Mouse (Mus musculus) spleen, adult 2 months (tissue): Measurements from ENCODE around the gene Fam53a. TPM values are rescaled to one million over a fixed set of nuclear protein-coding genes. Genes with fewer than 3 reads are reported as not detected.

Experiments used
- DNase-seq, 2 experiments: peaks; one replicate each; pipeline versions ENCODE4 v3.0.0 to v3.0.0-alpha.2; 2012 to 2021; ENCODE audit warnings: low spot score in 2 of 2, low read depth in 1 of 2
- H3K27ac ChIP-seq: fragments of 200-500 bp; 2 replicates; pipeline ENCODE4 v1.5.1; 2012; ENCODE audit warnings: low read length, inconsistent platforms; ENCODE audit not compliant: insufficient read depth
- H3K27me3 ChIP-seq: fragments of 200-500 bp; 2 replicates; pipeline ENCODE4 v1.6.1; 2012; ENCODE audit warnings: mild to moderate bottlenecking, moderate library complexity, low read length, inconsistent platforms; ENCODE audit not compliant: control insufficient read depth, insufficient read depth
- H3K36me3 ChIP-seq: fragments of 200-500 bp; 2 replicates; pipeline ENCODE4 v1.6.1; 2012; ENCODE audit warnings: mild to moderate bottlenecking, low read length, inconsistent platforms; ENCODE audit not compliant: control insufficient read depth, insufficient read depth
- H3K4me1 ChIP-seq: fragments of 200-500 bp; 2 replicates; pipeline ENCODE4 v1.6.1; 2011; ENCODE audit warnings: inconsistent platforms; ENCODE audit not compliant: control insufficient read depth, insufficient read depth, insufficient read length
- H3K4me3 ChIP-seq: fragments of 200-500 bp; 2 replicates; pipeline ENCODE4 v1.5.1; 2011; ENCODE audit warnings: mild to moderate bottlenecking, inconsistent platforms; ENCODE audit not compliant: insufficient read depth, insufficient read length; ENCODE audit errors: extremely low read depth
- CTCF ChIP-seq: fragments of 200-500 bp; IDR thresholded peaks from 2 replicates; pipeline ENCODE4 v1.5.1; 2011; ENCODE audit warnings: mild to moderate bottlenecking, inconsistent platforms; ENCODE audit not compliant: insufficient read depth, insufficient read length, insufficient replicate concordance; ENCODE audit errors: extremely low read depth
- POLR2A ChIP-seq: fragments of 200-500 bp; IDR thresholded peaks from 2 replicates; pipeline ENCODE4 v1.6.1; 2011; ENCODE audit warnings: low read depth, low read length, inconsistent platforms
- WGBS: fragments of 180-500 bp; shearing (Covaris S2); methylation state at CpG from one replicate; pipeline ENCODE4 v1.1.7; 2018; 5-methylcytosine and 5-hydroxymethylcytosine counted together
- polyA plus RNA-seq: library from polyadenylated mRNA; depleted of rRNA; stranded (reverse); fragments of >200 nt; gene quantifications from 2 replicates; pipeline ENCODE4 v1.2.3, GENCODE M21; 2012

Fam53a gene
- polyA plus RNA-seq, 1 experiment = 29.2 TPM

GRCm38 (mm10) chr5:33635361-33635760, 5.9 kb upstream of the Fam53a start:
- no peak for DNase-seq
- Histone ChIP-seq H3K27ac (no peak overlapping the region), H3K4me1 (no peaks in the 10 kb centered on the region), H3K27me3 (no peaks in the 10 kb centered on the region), H3K4me3 (no peak overlapping the region), H3K36me3 (peaks cover 7% of the 10 kb centered on the region)
- 84% methylated on average over 3 of the region's 3 CpGs for WGBS
- TF ChIP-seq POLR2A (no peak), CTCF (no peak)

GRCm38 (mm10) chr5:33632526-33632925, 3.1 kb upstream of the Fam53a start:
- WGBS = 85% methylated on average over 1 of the region's 1 CpGs
- Histone ChIP-seq H3K36me3 (no peaks in the 10 kb centered on the region), H3K27me3 (no peaks in the 10 kb centered on the region), H3K27ac (no peak overlapping the region), H3K4me1 (peaks cover 7% of the 10 kb centered on the region), H3K4me3 (no peak overlapping the region)
- DNase-seq = no peak
- TF ChIP-seq POLR2A (no peak), CTCF (no peak)

- Histone ChIP-seq H3K4me3 (no peak overlapping the region), H3K27me3 (no peaks in the 10 kb centered on the region), H3K27ac (no peak overlapping the region), H3K36me3 (no peaks in the 10 kb centered on the region), H3K4me1 (peaks cover 7% of the 10 kb centered on the region)
- no peak for TF ChIP-seq CTCF
- TF ChIP-seq POLR2A = no peak
- WGBS = 50% methylated on average over 4 of the region's 4 CpGs
- no peak for DNase-seq
Observed at GRCm38 (mm10) chr5:33630615-33631014, 1.2 kb upstream of the Fam53a start.

GRCm38 (mm10) chr5:33630061-33630460, 626 bp upstream of the Fam53a start:
- Histone ChIP-seq H3K27ac (peak overlapping the region; percentile 51; the same call in 1 of the 2 replicates), H3K27me3 (no peaks in the 10 kb centered on the region), H3K36me3 (no peaks in the 10 kb centered on the region), H3K4me3 (peak overlapping the region; percentile 57), H3K4me1 (peaks cover 7% of the 10 kb centered on the region)
- WGBS = 1% methylated on average over 9 of the region's 9 CpGs
- TF ChIP-seq POLR2A = no peak
- TF ChIP-seq CTCF = no peak
- peak; percentile 11 to 26 for DNase-seq

- no peak for TF ChIP-seq POLR2A
- no peak for TF ChIP-seq CTCF
- peaks cover 7% of the 10 kb centered on the region for H3K4me1 ChIP-seq
- H3K4me3 ChIP-seq = peak overlapping the region; percentile 98
- no peaks in the 10 kb centered on the region for H3K36me3 ChIP-seq
- no peaks in the 10 kb centered on the region for H3K27me3 ChIP-seq
- H3K27ac ChIP-seq = peak overlapping the region; percentile 96
- peak; percentile 6 to 27 for DNase-seq
- WGBS = under 1% methylated on average over 24 of the region's 24 CpGs
Observed at GRCm38 (mm10) chr5:33628820-33629300, 575 bp downstream of the Fam53a start.

GRCm38 (mm10) chr5:33627968-33628367, 1.5 kb downstream of the Fam53a start:
- TF ChIP-seq CTCF (no peak), POLR2A (no peak)
- Histone ChIP-seq H3K27ac (no peak overlapping the region), H3K27me3 (no peaks in the 10 kb centered on the region), H3K4me1 (peaks cover 7% of the 10 kb centered on the region), H3K4me3 (peak overlapping the region; percentile 12; the same call in 1 of the 2 replicates), H3K36me3 (no peaks in the 10 kb centered on the region)
- 25% methylated on average over 4 of the region's 4 CpGs for WGBS
- DNase-seq = no peak

DNA sequence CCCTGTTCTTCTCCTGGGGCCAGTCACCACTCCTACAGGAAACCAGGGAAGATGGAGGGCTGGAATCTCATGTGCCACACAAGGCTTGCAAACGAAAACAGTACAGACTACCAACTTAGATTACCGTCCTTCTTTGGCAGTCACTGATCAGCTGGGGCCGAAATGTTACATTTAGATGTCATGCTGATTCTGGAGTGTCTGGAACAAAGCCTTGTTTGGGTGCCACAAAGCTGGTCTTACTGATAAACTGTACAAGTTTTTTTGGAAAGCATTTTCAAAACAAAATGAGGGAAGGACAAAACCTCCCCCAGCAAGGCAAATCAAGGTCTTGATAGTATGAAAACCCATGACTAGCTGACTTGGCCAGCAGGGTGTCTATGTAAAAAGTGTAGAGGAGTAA, 5.7 kb downstream of the Fam53a start:
- no peak overlapping the region for H3K27ac ChIP-seq
- no peak for TF ChIP-seq CTCF
- TF ChIP-seq POLR2A = no peak
- H3K4me1 ChIP-seq = peaks cover 7% of the 10 kb centered on the region
- H3K4me3 ChIP-seq = no peak overlapping the region
- no peak for DNase-seq
- 93% methylated on average over 3 of the region's 3 CpGs for WGBS
- H3K36me3 ChIP-seq = no peaks in the 10 kb centered on the region
- H3K27me3 ChIP-seq = no peaks in the 10 kb centered on the region
